Mouse (Mus musculus): ENCODE measurements around the gene Cuta.
"Not testable (repeated sequence)": the region's sequence is repeated elsewhere in the genome, so short reads cannot be mapped to it uniquely, and the experiment has no call there.

The Cuta gene

GRCm38 (mm10) chr17:26936453-26936852 is 2.9 kb downstream of the Cuta start:
- no peak for DNase-seq (ENCODE audit: low spot score)

- no peak for DNase-seq (ENCODE audit: low spot score)
These were observed 4.3 kb downstream of the Cuta start for GRCm38 (mm10) chr17:26935027-26935426.

DNA sequence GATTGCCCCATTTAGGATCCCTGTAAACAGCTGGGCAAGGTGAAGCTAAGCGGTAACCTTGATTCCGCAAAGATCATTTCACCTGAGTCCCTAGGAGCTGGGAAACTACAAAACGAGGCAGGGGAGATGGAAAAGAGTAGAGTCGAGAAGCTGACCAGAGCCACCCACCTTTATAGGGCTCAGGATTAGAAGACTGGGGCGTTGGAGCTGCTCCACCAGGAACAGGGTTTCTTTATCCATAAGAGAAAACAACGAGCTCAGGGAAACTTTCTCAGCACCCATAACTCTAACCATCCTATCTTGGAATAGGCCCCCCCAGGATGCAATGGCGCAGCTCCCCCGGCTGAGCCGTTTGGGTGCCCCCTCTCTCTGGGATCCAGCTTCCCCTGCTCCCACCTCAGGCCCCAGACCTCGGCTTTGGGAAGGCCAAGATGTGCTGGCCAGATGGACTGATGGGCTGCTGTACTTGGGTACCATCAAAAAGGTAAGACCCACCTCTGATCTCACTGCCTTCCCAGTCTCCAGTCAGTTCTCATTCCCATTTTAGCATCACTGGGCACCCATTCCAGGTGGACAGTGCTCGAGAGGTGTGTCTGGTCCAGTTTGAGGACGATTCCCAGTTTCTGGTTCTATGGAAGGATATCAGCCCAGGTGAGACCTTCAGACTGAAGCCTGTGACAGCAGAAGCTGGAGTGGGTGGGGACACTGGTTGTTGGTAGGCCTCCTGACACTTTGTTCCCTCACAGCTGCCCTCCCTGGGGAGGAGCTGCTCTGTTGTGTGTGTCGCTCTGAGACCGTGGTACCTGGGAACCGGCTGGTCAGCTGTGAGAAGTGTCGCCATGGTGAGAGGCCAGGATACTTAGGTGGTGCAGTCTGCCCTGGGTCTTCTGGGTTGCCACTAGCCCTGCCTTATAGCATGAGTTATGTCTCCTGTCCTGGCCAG is 5.2 kb downstream of the Cuta start:
- DNase-seq (ENCODE audit: low spot score): no peak

DNA sequence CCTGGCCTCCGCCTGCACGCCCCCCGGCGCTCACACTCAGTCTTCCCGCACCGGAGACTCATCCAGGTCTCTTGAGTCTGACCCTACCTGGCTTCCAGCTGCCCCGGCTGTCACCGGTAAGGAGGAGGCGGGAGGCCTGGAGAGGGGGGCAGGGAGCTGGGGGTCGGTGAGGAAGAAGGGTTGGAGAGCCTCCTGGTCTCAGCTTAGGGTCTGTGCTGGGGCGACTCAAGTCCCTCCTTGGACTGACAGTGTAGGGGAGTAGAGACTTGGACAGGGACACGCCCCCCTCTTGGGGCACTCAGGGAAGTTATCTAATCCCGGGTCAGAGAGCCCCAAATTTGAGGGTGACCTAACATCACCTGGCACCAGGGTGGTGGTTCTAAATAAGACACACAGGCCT is 6.0 kb downstream of the Cuta start:
- DNase-seq (ENCODE audit: low spot score): no peak

GRCm38 (mm10) chr17:26932839-26933398 is 6.5 kb downstream of the Cuta start, which contains the start of gene Phf1:
Gene Phf1, plus strand, starts transcription at chr17:26933052.
- peak; percentile 99 for DNase-seq (ENCODE audit: low spot score)

DNA sequence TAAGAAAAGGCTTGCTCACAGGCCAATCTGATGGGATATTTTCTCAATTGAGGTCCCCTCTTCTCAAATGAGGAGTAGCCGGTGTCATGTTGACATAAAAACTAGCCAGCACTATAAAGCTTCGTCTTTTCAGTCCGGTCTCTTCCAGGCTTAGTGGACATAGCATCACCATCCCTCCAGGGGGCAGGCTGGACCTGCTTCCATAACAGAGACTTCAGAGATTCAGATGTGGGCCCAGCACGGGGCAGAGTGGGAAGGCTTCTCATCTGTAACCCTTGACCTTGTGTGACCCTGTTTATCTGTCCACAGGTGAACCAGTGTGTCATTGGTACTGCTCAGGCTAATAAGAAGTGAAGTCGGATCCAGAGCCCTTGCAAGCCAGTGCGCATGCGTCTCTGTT is 7.6 kb downstream of the Cuta start:
- peak; percentile 56 for DNase-seq (ENCODE audit: low spot score)

- not testable (repeated sequence) for DNase-seq (ENCODE audit: low spot score)
These were observed 14.0 kb downstream of the Cuta start for GRCm38 (mm10) chr17:26925414-26925813.

GRCm38 (mm10) chr17:26922368-26922767 is 17.0 kb downstream of the Cuta start:
- DNase-seq (ENCODE audit: low spot score): not testable (repeated sequence)

GRCm38 (mm10) chr17:26919516-26919915 is 19.9 kb downstream of the Cuta start:
- not testable (repeated sequence) for DNase-seq (ENCODE audit: low spot score)

DNA sequence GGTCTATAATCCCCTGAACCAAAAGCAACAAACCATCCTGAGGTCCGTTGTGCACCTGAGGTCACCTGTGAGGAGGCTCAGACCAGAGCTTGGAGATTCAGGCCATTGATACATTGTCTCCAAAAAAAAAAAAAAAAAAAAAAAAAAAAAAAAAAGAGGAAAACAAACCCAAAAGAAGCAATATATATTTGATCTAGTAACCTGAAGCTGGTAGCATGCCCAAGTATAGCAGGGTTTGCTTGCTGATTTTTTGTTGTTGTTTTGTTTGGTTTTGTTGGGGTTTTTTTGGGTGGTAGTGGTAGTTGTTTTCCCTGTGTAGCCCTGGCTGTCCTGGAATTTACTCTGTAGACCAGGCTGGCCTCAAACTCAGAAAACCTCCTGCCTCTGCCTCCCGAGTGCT is 21.0 kb downstream of the Cuta start:
- DNase-seq (ENCODE audit: low spot score): no peak

DNA sequence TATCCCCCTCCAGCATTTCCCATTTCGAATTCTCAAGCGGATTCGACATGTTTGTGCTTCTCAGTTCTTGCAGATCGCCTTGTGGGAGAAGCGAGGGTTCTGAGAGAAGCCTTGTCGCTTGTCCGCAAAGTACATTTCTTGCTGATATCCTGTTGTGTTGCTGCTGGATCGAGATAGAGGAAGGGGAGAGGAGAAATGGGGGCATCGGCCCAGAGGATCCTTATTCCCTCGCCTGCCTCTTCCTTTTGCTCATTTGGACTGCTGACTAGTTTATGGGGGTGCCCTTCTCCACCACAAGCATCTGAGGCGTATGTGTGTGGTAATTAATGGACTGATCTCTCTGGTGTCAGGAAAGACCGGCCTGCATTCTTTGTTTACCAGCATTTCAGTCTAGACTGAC is 21.8 kb downstream of the Cuta start:
- DNase-seq (ENCODE audit: low spot score): not testable (repeated sequence)

DNA sequence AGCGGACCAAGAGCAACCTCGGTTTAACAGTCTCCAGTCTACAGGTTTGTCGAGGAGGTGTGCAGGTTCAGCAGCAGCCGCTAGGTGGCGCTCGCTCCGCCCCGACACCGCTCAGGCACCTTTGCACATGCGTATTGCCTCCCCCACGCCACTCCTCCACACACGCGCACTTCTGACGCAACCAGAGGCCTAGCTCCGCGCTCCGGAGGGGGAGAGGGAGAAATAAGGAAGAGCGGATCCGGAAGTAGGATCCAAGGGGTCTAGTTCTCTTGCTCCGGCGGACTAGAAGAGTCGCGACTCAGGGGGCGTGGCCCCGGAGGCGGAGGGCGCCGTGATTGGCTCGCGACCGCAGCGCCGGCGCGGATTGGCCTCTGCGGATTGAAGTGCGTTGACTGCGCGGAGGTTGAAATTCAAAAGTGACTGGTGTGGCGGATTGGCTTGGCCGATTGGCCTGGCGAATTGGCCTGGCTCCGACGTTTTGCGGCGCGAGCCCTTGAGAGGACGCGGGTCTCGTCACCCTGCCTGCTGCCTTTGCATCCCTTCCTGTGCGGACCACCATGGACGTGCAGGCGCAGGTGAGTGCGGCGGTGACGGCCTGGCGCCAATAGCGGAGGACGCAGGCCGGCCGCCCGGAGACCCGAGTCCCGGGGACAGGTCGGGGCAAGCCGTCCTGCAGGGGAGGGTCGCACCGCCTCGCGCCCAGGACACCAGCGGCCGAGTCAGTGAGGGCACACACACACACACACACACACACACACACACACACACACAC is 22.5 kb downstream of the Cuta start, which contains the start of gene Kifc5b:
Gene Kifc5b, plus strand, starts transcription at position 381 of the 772 bp plus-strand sequence.
- peak; percentile 100 for DNase-seq (ENCODE audit: low spot score)

DNA sequence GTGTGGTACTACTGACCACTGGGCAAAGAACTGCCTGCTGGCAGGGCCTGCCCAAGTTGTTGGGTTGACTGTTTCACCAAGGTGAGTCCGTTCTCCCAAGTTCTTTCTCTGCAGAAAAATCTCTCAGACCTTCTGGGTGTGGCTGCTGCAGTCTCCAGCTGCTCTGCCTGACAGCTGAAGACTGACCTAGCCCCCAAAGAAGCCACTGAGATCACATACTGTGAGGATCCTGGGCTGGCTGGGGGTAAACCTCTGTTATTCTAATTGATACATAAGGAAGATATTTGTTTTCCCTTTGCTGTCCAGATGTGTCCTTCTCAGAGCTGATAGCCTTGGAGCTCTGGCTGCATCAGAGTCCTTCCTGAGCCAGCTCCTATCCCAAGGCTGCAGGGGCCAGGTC is 24.1 kb downstream of the Cuta start:
- no peak for DNase-seq (ENCODE audit: low spot score)

DNA sequence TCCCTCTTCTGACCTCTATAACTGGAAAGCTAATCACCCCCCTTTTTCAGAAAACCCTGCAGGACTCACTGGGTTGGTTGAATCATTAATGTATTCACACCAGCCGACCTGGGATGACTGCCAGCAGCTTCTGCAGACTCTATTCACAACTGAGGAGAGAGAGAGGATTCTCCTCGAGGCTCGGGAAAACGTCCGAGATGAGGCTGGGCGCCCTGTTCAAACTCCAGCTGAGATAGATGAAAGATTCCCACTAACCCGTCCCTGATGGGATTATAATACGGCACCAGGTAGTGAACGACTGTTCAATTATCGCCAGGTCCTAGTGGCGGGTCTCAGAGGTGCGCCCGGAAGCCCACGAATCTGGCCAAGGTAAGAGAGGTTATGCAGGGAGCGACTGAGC is 31.9 kb downstream of the Cuta start:
- not testable (repeated sequence) for DNase-seq (ENCODE audit: low spot score)

- no peak for DNase-seq (ENCODE audit: low spot score)
These were observed 35.0 kb downstream of the Cuta start for GRCm38 (mm10) chr17:26904320-26904719.

GRCm38 (mm10) chr17:26900916-26901315 is 38.5 kb downstream of the Cuta start:
- DNase-seq (ENCODE audit: low spot score): no peak

DNA sequence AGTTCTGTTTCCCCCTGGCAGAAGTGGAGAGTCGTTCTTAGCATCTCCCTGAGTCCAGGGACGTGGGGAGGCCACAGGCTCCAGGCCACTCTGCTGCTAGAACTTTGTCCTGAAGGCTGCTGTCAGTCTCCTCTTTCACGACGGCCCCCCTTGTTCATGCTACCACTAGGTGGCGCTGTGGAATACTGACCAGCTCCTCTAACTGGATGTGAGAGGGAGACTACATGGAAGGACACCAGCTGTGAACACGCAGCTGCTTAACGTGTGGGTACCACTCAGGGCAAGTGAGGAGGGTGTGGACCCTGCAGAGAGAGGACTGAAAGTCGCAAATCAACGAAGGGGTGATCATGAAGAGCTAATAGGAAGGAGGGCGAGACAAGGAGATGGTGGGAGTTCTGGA is 43.8 kb downstream of the Cuta start:
- peak; percentile 72 for DNase-seq (ENCODE audit: low spot score)

- DNase-seq (ENCODE audit: low spot score): no peak
These were observed 45.0 kb downstream of the Cuta start for GRCm38 (mm10) chr17:26894342-26894741.

GRCm38 (mm10) chr17:26893492-26893891 is 45.9 kb downstream of the Cuta start:
- DNase-seq (ENCODE audit: low spot score): no peak

DNA sequence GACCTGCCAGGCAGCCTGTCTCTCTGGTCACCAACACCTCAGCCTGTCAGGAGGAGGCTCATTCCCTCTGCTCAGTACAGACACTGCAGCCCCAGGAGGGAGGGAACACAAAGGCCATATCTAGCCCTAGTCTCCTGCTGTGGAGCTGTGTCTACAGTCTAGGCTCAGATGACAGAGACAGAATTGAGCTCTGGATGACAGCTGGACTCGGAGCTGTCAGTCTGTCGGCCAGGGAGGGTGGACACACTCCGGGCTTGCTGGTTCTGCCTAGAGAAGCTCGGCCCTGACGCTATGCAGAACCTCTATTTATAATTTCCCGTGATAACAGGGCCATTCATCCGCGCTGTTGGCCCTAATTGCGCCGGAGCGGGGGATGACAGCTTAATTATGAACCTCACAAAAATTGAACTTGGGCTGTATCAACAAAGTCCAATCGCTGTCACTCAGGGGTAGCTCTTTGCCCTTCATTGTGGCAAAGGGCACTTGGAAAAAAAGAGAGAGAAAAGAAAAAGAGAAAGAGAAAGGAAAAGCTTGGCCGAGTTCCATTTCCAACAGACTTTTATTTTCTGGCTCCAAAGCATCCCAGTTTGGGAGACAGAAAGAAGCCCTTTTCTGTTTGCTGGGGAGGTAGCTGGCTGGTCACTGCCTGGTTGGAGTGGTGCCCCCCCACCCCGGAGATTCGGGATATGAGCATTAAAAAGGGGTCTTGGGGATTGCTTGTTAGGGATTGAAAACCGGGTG is 46.6 kb downstream of the Cuta start:
- no peak for DNase-seq (ENCODE audit: low spot score)

- no peak for DNase-seq (ENCODE audit: low spot score)
These were observed 51.4 kb downstream of the Cuta start for GRCm38 (mm10) chr17:26887926-26888325.
